Mouse (Mus musculus) left cerebral cortex, postnatal 10 days (tissue): Measurements from ENCODE around the gene Ccn6. TPM values are rescaled to one million over a fixed set of nuclear protein-coding genes. Genes with fewer than 3 reads are reported as not detected.
A peak's percentile ranks its signal among the peaks of the same experiment; 100 is the strongest.
"Not testable (repeated sequence)": the region's sequence is repeated elsewhere in the genome, so short reads cannot be mapped to it uniquely, and the experiment has no call there.

ENCODE experiments used
- DNase-seq, 2 experiments: peaks; one replicate each; pipeline ENCODE4 v3.0.0; 2021 to 2022; ENCODE audit warnings: low spot score in 2 of 2, mixed read lengths in 1 of 2; ENCODE audit errors: extremely low spot score in 1 of 2
- intact Hi-C: fragments of 180-260 bp; cut with DNase I; formaldehyde crosslinking; loops from one replicate; pipeline ENCODE4 v1.15.1; 2025
- total RNA-seq, 2 experiments: library from RNA; stranded (reverse); gene quantifications; 2 replicates each; pipeline ENCODE4 v1.2.3; 2021

Ccn6 gene
- total RNA-seq, result under 1 TPM; 0.32 to 0.39 TPM

DNA sequence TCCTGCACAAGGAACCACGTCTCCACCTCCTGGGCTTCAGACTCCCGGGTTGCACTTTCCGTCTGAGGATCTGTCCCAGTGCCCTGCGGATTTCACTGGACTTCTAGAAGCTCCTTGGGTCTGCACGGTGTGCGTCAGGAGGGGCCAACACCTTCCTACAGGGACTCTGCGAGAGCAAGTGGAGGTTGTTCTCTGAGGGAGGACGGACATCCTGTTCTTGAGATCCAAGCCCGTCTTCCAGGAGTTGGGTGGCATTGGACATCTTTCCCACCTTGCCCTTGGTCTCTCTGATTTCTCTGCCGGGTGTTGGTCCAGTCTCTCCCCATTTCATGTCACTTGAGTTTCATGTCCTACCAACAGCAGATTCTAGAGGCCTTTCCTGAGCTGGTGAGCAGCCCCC, at the start of gene Ccn6:
Gene Ccn6 (minus strand): TSS at position 101 of the 400 bp plus-strand sequence.
- intact Hi-C loops, result no loop called here

DNA sequence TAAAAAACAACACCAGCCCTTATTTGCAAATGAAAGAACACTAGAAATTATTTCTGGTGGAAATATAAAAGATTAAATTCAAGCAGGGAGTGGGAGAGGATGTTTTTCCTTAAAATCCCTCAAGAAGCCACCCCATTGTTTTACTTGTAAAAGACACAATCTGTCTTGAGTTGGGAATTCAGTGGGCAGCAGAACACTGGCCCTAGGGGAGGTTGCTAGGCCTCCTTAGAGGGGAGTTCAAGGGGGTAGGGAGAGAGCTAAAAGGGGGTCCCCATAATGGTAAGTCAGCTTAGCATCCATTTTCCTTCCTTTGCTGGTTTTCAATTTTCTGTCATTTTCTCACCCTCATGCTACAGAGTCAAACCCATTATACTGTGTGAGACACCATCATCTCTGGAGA, 46.4 kb upstream of the Ccn6 start:
- DNase-seq, result no peak
- intact Hi-C loops, result no loop called here

More for the DNA sequence above, at the start of gene Ccn6:
- no peak for DNase-seq

DNA sequence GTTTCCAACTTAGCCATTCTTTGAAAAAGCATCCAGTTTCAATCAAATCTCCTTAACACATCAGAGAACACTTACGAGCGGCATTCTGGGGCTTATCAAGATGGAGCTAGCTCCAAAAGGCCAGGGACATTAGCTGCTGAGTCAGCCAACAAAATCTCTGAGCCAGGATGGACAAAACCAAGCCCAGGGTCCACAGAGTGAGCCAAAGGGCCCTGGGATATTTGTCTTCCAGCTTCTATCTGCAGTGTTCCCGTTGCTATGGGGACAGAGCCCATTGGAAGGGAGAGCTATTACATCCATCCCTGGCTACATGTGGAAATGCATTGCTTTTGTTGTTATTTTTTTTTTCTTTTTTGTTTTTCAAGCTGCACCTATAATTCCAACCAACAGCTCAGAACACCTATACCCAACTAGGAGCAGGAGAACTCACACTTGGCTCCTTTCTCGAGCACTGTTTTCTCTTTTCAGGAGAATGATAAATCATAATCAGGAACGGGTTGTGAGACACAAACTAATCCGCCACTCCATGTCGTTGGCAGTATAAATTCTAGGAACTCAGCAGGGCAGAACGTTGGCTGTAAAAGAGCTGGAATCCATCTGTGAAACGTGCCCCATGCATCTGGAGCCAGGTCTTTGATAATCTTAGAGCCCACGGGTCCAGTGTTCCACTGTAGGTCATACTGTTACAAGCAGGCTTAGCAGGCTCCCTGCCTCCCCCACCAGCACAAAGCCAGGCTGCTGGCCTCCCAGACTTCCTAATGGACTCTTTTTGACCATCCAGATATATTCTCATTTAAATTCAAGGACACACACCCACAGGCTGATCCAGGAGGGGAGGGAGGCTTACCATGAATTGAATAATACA, 45.8 kb upstream of the Ccn6 start:
- peak in 1 of 2 experiments; percentile 47 for DNase-seq
- intact Hi-C loops, result no loop called here

DNA sequence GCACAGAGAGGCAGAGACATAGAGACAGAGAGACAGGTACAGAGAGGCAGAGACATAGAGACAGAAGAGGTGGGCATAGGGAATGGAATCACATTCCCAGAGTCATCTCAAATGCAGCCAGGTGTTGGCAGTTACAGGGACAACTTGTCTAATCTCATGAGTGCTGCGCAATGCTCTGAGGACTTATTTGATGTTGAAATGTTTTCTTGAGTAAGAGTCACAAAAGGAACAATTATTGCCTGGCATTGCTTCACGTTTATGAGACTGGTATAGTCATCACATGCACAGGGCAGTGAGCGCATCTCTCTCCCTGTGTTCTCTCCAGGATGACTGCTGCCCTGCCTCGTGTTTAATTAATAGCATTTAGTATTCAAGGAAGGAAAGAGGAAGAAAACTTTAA, 45.1 kb upstream of the Ccn6 start:
- intact Hi-C loops, result no loop called here

DNA sequence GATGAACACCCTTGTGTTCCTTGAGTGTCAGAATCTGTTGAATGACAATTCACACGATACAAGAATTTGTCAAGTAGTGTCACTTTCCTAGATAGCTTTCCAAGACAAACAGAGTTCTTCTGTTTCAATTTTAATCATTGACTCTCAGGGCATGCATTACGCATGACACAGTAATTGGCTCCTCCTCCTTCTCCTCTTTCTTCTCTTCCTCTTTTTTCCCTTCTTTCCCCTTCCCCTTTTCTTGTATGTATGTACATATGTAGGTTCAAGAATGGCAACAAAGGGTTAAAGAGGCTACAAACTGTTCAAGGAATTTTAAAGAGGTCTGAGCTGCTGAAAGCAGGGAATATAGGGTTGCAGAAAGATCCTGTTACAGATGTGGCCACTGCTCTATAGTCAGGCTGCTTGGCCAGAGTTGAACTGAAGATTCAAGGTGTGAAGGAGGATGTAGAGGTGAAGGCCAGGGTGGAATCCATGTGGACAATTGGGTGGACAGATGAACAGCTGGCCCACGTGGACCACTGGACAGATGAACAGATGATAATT, 43.8 kb upstream of the Ccn6 start:
- DNase-seq, result no peak
- intact Hi-C loops, result no loop called here

More for the DNA sequence above, 45.1 kb upstream of the Ccn6 start:
- no peak for DNase-seq

DNA sequence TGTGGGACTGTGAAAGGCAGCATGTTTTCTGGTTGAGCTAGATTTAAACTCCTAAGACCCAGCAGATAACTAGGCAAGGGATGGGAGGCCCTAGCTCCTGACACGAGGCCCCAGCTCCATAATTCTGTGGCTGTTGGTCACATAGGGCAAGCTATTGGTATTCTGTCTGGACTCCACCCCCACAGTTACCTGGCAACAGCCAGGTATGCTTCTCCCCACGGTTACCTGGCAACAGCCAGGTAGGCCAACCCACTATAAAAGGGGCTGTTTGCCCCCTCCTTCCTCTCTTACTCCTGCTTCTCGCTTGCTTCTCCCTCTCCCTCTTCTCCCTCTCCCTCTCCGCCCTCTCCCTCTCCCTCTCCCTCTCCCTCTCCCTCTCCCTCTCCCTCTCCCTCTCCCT, 38.9 kb upstream of the Ccn6 start:
- intact Hi-C loops, result no loop called here
- DNase-seq, result no peak

DNA sequence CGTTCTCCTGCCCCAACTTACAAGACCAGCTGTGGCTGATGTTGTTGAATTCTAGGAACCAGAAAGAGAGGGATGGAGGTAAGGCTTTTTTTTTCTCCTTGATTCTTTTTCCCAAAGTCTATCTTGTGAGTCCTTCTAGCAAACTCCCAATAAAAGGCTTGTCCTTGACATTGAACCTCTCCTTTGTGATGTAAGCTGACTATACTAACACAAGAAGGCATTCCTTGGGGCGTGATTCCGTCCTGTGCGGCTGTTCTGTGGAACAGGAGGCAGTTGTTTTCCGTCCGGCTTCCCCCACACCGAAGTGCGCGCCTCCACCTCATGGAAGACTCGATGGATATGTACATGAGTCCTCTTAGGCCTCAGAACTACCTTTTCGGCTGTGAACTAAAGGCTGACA, 34.6 kb upstream of the Ccn6 start:
- intact Hi-C loops, result not testable (repeated sequence)

DNA sequence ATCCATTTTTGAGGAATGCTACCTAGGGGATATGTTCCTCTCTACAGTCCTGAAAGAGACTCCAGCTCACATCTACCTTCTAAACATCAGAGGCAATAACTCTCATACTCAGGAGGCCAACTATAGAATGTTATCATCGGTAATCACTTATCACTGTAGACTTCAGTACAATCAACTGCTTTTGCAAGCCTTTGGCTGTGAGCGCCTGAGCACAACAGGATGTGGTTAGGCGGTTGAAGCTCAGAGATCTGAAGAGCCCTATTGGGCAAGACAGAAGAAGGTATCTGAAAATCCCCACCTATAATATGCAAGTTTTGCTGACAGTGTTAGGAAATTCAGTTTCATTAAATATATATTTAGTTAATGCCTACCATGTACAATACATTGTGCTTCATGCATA, 29.1 kb upstream of the Ccn6 start:
- no peak for DNase-seq
- intact Hi-C loops, result no loop called here

More for the DNA sequence above, 34.6 kb upstream of the Ccn6 start:
- not testable (repeated sequence) for DNase-seq

DNA sequence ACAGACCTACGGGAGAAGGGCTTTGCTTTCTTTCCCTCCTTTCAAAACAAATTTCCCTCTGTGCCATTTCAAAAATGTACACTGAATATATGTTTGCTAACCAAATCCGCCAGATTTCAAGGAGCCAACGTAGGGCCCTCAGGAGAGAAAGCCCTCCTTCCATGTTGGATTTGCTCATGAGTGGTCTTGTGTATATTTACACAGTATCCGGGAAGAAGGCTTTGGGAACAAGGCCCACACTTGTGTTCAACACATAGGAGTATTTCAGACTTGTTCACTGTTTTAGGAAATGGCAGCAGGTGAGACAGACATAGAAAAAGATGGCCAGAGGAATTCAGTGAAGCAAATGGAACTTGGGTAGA, 21.9 kb upstream of the Ccn6 start:
- no peak for DNase-seq
- intact Hi-C loops, result no loop called here

DNA sequence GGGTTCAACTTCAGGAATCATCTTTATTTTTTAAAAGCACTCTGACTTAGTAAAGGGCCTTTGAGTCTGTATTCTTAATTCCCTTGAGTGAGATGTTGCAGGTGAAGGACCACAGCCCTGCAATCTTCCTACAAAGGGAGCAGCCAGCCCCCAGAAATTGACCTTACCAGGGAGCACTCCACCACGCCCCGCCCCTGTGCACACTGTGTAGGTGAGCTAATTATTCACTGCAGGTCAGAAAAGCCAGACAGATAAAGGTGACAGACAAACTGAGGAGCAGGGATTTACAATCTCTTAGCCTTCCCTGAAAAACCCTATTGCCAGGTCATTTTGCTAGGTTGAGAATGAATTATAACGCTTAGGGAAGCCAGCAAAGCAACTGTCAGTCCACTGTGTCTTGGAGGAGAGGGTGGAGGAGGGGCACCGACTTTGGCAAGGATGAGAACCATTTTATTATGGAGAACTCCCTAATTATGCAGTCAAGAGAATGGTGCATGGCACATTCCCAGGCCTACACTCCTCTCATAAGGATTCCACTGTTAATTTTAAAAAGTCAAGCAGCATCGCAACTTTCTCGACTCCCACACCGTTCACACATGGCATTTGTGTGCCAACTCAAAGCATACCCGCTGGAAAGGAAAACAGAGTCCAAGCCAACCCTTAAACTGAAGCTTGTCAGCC, 21.4 kb upstream of the Ccn6 start:
- intact Hi-C loops, result loop anchor here (5.0 kb wide), 1 partner anchor 42 kb away; no protein-coding TSS in a partner anchor
- DNase-seq, result peak; percentile 45 to 70

DNA sequence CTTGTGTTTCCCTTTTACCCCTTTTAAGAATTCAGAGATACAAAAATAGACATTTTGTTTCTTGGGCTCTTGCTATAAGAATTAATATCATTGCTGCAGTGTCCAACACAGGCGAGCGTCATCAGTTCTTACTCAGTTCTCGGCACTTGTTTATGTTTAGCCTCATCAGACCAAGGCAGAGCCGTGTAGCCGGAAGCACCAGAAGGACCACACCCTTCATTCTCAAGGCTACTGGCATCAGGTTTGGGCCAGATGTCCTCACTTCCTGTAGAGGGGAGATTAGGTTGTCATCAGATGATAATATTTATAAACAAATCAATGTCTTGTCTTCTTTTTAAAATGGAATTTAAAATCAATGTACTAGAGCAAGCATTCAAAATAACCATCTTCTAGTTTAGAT, 13.4 kb upstream of the Ccn6 start:
- no peak for DNase-seq
- intact Hi-C loops, result loop anchor here (10.0 kb wide), 1 partner anchor 558 kb away; the partner anchor contains the start of gene Rev3l

DNA sequence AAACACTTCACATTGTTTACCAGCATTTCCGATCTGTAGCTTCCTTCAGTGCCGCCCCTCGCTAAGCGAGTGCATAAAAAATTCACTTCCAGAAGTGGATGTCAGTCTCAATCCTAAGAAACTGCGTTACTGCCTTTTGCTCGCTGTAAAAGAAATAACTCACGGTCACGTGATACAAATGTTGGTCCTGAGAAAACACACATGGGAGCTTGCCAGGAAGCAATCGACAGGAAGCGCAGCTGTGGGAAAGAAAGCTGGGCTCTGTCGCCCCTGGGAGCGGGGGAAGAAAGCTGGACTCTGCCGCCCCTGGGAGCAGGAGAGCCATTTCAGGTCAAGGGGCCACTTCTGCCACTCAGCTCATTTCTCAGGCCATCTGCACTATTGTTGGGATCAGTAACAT, 9.5 kb upstream of the Ccn6 start:
- peak in 1 of 2 experiments; percentile 84 for DNase-seq
- intact Hi-C loops, result loop anchor here (5.0 to 10.0 kb wide), 3 partner anchors 69 to 562 kb away; partner anchors contain the start of gene Rev3l

DNA sequence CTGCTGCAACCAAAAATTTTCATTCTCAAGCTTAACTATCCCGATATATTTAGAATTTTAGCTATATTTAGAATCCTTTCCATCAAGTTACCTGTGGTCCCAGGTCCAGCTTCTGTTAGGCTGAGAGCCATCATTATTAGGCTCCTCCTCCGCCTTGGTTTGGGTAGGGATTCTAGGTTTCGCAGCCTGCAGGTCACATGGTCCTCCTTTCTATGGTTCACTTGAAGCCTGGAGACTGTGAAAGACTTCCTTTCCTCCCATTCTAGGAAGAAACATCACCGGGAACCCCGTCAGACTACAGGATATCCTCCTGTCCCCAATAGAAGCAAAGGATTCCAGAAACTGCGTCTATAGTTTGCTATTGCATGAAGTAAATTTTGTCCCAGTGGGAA, 8.9 kb upstream of the Ccn6 start:
- no peak for DNase-seq
- intact Hi-C loops, result loop anchor here (5.0 to 10.0 kb wide), 3 partner anchors 70 to 562 kb away; partner anchors contain the start of gene Rev3l

DNA sequence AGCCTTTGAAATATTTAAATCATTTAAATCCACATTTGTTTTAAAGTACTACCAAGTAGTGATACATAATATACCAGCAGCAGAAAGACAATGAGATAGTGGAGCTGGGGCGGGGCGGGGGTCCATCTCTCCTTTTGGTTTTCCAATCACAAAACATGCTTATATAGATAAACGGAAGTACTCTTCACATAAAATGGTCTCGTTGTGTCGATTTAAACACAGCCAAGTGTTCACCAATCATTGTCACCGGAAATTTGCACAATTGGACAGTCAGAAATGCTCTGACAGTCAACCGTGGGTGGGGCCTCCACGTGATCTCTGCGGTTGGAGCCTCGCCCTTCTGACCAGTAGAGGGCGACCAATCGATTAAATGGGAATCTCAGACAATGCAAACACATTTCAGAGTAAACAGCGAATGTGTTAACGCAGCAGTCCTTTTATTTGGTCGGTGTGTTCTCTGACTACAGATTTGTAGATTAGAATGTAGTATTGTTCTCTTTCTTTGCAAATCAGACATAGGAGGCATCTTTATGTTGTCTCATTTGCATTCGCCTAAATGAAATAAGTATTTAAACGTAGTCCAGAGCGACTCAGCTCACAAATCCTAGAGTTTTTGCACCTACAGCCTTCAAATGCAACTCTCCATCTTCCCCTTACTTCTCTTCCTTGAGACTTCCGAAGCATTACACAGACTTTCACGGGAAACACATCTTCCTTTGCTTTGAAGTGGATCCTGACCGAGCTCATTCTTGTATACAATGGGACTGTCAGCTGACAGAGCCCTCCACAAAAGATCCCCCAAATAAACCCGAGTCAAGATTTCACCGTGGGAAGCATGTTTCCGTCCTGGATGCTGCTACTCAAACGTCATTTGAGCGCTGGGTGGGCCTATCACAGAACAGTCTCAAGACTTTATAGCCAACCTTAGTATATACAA, 8.3 kb upstream of the Ccn6 start:
- peak; percentile 91 to 93 for DNase-seq
- intact Hi-C loops, result loop anchor here (2.0 to 10.0 kb wide), 5 partner anchors 70 to 787 kb away; partner anchors contain the start of gene Rev3l

DNA sequence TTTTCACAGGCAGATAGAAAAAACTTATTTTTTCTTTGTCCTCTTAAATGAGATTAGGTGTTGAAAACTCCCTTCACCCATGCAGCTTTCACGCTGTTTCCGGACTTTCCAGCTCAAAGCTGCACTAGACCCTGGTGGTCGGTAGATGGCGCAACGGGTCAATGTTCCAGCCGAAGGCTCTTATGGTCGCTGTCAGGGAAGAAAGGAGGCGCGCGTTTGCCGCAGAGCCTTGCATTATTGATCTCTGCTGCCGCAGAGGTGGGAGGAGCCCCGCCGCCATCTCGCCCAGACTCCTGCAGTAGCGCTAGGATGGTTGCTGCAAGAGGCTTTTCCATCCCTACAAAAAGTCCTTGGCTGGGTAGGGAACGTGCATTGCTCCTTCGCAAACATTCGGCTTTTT, 7.5 kb upstream of the Ccn6 start:
- intact Hi-C loops, result loop anchor here (2.0 to 10.0 kb wide), 5 partner anchors 71 to 788 kb away; partner anchors contain the start of gene Rev3l
- DNase-seq, result peak; percentile 93

DNA sequence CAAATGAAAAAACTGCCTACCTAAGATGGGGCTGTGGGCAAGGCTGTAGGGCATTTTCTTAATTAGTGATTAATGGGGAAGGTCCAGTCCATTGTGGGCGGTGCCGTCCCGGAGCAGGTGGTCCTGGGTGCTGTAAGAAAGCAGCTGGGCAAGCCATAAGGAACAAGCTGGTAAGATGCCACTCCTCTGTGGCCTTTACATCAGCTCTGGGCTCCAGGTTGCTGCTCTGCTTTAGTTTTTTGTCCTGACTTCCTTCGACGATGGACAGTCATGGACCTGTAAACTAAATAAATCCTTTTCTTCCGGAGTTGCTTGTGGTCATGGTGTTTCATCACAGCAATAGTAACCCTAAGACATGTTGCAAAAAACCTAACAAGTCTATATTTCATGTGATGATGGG, 7.1 kb upstream of the Ccn6 start:
- DNase-seq, result no peak

DNA sequence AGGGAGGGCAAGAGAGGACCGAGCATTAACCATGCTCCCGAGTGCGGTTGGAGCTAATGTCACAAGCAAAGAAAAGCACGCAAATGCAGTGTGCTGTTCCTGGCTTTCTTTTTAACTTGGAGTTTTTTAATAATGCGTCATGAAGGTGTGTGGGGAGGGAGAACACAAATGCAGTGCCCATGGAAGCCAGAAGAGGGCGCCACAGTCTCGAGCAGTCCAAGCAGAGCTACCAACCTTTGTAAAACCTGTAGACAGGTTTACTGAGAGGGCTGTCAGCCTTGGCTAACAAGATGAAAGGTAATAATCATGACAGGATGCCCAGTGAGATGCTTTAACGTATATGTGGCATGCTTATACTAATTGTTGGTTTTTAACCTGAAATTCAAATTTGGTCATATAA, 6.6 kb upstream of the Ccn6 start:
- DNase-seq, result peak; percentile 53 to 77
- intact Hi-C loops, result loop anchor here (2.0 to 10.0 kb wide), 5 partner anchors 72 to 789 kb away; partner anchors contain the start of gene Rev3l

More for the DNA sequence above, 7.1 kb upstream of the Ccn6 start:
- intact Hi-C loops, result loop anchor here (2.0 to 10.0 kb wide), 5 partner anchors 72 to 788 kb away; partner anchors contain the start of gene Rev3l

DNA sequence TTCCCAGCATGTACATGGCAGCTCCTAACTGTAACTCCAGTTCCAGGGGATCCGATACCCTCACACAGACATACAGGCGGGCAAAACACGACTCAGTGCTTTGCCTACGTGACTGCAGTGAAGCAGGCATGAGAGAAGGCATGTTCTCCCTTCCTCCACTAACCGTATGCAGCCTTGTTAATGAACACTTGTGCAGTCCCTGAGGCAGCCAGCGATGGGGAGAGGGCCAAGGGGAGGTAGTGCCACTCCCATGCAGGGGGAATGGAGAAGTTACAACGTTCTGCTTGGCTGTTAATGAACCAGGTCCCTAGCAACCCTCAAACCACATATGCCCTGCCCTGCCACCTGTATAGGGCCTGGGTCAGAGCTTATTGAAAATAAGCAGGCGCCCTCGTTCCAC, 6.0 kb upstream of the Ccn6 start:
- intact Hi-C loops, result loop anchor here (2.0 to 10.0 kb wide), 5 partner anchors 73 to 789 kb away; partner anchors contain the start of gene Rev3l

More for the DNA sequence above, 6.0 kb upstream of the Ccn6 start:
- no peak for DNase-seq
